Mouse (Mus musculus) bone marrow, adult 2 months (tissue): ENCODE measurements around the gene Pacrg. TPM values are rescaled to one million over a fixed set of nuclear protein-coding genes. Genes with fewer than 3 reads are reported as not detected.

Experiments used
- H3K27ac ChIP-seq: fragments of 200-500 bp; 2 replicates; pipeline ENCODE4 v1.5.1; 2012; ENCODE audit warnings: low read depth, mild to moderate bottlenecking, control low read depth, inconsistent platforms, low read length; ENCODE audit not compliant: control insufficient read depth, poor library complexity, insufficient read depth
- H3K4me1 ChIP-seq: fragments of 200-500 bp; 2 replicates; pipeline ENCODE4 v1.6.1; 2011; ENCODE audit warnings: low read length; ENCODE audit not compliant: control insufficient read depth, insufficient read depth
- H3K4me3 ChIP-seq: fragments of 200-500 bp; replicated peaks from 2 replicates; pipeline ENCODE3; 2011; ENCODE audit warnings: mild to moderate bottlenecking, low read depth, low read length, control low read depth; ENCODE audit not compliant: control insufficient read depth
- CTCF ChIP-seq: fragments of 200-500 bp; IDR thresholded peaks from 2 replicates; pipeline ENCODE4 v1.5.1; 2011; ENCODE audit warnings: low read length, control low read depth; ENCODE audit not compliant: control insufficient read depth, insufficient read depth
- POLR2A ChIP-seq: fragments of 200-500 bp; IDR thresholded peaks from 2 replicates; pipeline ENCODE4 v1.6.1; 2011; ENCODE audit warnings: low read depth, mild to moderate bottlenecking, control low read depth, low read length, borderline replicate concordance; ENCODE audit not compliant: control insufficient read depth
- WGBS: fragments of 180-500 bp; shearing (Covaris S2); methylation state at CpG from one replicate; pipeline ENCODE4 v1.1.7; 2018; 5-methylcytosine and 5-hydroxymethylcytosine counted together
- polyA plus RNA-seq: library from polyadenylated mRNA; stranded (reverse); fragments of >200 nt; gene quantifications from 2 replicates; pipeline ENCODE4 v1.2.4, GENCODE M21; 2011; ENCODE audit warnings: low replicate concordance; ENCODE audit not compliant: missing spikeins, insufficient read depth, insufficient read length

Gene Pacrg
- polyA plus RNA-seq, 1 experiment = not detected

GRCm38 (mm10) chr17:10403186-10403585 is 436.9 kb downstream of the Pacrg start:
- H3K27ac ChIP-seq = no peak overlapping the region
- TF ChIP-seq POLR2A (no peak), CTCF (no peak)
- no peaks in the 10 kb centered on the region; the same call in 1 of the 2 replicates for H3K4me1 ChIP-seq
- H3K4me3 ChIP-seq = no peak overlapping the region
- 87% methylated on average over 11 of the region's 11 CpGs for WGBS

- WGBS = 82% methylated on average over 12 of the region's 12 CpGs
- TF ChIP-seq POLR2A (no peak), CTCF (no peak)
These were observed 438.0 kb downstream of the Pacrg start for GRCm38 (mm10) chr17:10402064-10402640.

GRCm38 (mm10) chr17:10401529-10401928 is 438.6 kb downstream of the Pacrg start:
- TF ChIP-seq POLR2A = no peak
- no peak for TF ChIP-seq CTCF
- H3K27ac ChIP-seq = no peak overlapping the region
- WGBS = 74% methylated on average over 3 of the region's 3 CpGs
- H3K4me1 ChIP-seq = no peaks in the 10 kb centered on the region
- H3K4me3 ChIP-seq = no peak overlapping the region

More at GRCm38 (mm10) chr17:10402064-10402640, 438.0 kb downstream of the Pacrg start:
- Histone ChIP-seq H3K4me3 (no peak overlapping the region), H3K4me1 (no peaks in the 10 kb centered on the region; the same call in 1 of the 2 replicates), H3K27ac (no peak overlapping the region)

DNA sequence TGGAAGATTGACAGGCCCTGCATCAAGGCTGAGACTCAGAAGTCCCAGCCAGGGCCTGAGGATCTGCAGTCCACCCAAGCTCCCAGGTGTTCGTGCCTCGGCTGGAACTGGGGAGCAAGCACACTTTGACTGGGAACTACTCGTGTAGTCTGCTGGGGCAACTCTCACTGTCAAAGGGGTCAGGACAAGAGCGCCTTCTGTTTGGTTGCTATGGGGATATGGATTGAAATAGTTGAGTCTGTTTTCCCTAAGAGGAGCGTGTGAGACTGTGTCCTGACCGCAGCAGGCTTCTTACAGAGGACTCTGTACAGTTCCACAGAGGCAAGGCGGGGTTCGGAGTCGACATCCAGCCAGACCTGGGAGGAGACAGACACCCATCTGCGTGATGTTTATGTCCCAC is 440.4 kb downstream of the Pacrg start:
- no peak overlapping the region for H3K4me3 ChIP-seq
- 78% methylated on average over 10 of the region's 10 CpGs for WGBS
- no peak for TF ChIP-seq CTCF
- no peak for TF ChIP-seq POLR2A
- no peaks in the 10 kb centered on the region for H3K4me1 ChIP-seq
- H3K27ac ChIP-seq = no peak overlapping the region

DNA sequence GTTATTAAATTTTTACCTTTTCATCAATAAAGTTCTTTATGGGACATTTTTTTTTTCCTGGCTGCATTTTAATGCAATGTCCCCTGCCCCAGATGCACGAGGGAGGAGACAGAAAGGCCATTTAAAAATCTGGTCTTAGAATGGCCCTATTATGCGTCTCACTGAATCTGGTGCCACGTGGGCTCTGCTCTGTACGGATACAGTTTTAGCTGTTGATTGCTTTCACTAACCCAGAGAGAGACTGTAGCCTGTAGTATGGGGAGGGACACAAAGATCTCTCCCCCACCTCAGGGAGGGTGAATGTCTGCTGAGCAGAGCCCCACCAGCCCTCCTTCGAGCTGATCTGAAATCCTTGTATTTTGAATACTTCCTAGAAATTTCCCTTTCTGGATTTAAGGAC is 441.2 kb downstream of the Pacrg start:
- WGBS = 82% methylated on average over 5 of the region's 5 CpGs
- Histone ChIP-seq H3K27ac (no peak overlapping the region), H3K4me1 (no peaks in the 10 kb centered on the region), H3K4me3 (no peak overlapping the region)
- TF ChIP-seq POLR2A = no peak
- TF ChIP-seq CTCF = no peak

- H3K4me3 ChIP-seq = no peak overlapping the region
- H3K27ac ChIP-seq = no peak overlapping the region
- TF ChIP-seq CTCF (no peak), POLR2A (no peak)
- H3K4me1 ChIP-seq = no peaks in the 10 kb centered on the region
- WGBS = 58% methylated on average over 10 of the region's 10 CpGs
These were observed 442.0 kb downstream of the Pacrg start for GRCm38 (mm10) chr17:10397924-10398627.

DNA sequence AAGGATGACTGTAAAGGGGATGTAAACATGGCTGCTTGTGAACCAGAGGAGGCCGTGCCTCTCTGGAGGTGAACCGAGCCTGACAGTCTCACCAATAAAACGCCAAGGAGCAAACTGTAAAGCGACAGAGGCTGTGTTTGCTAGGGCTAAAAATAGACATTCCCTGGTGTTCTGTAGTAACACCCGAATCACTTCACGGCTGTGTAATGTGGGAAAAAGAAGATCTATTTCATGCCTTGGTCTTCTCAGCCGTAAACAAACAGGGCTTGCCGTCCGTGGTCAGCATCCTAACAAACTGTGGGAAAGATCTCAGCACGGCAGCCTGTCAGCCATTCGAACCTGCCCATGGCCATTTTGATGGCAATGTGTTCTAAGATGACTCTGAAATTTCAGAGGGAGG is 442.8 kb downstream of the Pacrg start:
- H3K4me3 ChIP-seq = no peak overlapping the region
- H3K4me1 ChIP-seq = no peaks in the 10 kb centered on the region
- WGBS = 86% methylated on average over 11 of the region's 11 CpGs
- TF ChIP-seq CTCF (no peak), POLR2A (no peak)
- no peak overlapping the region for H3K27ac ChIP-seq

- Histone ChIP-seq H3K27ac (no peak overlapping the region), H3K4me1 (no peaks in the 10 kb centered on the region), H3K4me3 (no peak overlapping the region)
- 85% methylated on average over 6 of the region's 6 CpGs for WGBS
- TF ChIP-seq POLR2A = no peak
- TF ChIP-seq CTCF = no peak
These were observed 443.2 kb downstream of the Pacrg start for GRCm38 (mm10) chr17:10396863-10397262.
